Mouse (Mus musculus) small intestine, adult 2 months (tissue): ENCODE measurements around the gene Csf2. TPM values are rescaled to one million over a fixed set of nuclear protein-coding genes. Genes with fewer than 3 reads are reported as not detected.
A peak's percentile ranks its signal among the peaks of the same experiment; 100 is the strongest.

Experiments used
- H3K27ac ChIP-seq: fragments of 200-500 bp; 2 replicates; pipeline ENCODE4 v1.5.1; 2012; ENCODE audit warnings: low read depth, low read length, control low read depth, inconsistent platforms; ENCODE audit not compliant: insufficient read depth
- H3K27me3 ChIP-seq: fragments of 200-500 bp; 2 replicates; pipeline ENCODE4 v1.6.1; 2012; ENCODE audit warnings: mild to moderate bottlenecking, moderate library complexity, low read length, inconsistent platforms; ENCODE audit not compliant: control insufficient read depth, insufficient read depth
- H3K36me3 ChIP-seq: fragments of 200-500 bp; 2 replicates; pipeline ENCODE4 v1.6.1; 2012; ENCODE audit warnings: mild to moderate bottlenecking, low read length, control low read depth, inconsistent platforms; ENCODE audit not compliant: control insufficient read depth, insufficient read depth
- H3K4me1 ChIP-seq: fragments of 200-500 bp; 2 replicates; pipeline ENCODE4 v1.6.1; 2012; ENCODE audit warnings: low read length, inconsistent platforms, mixed read lengths; ENCODE audit not compliant: control insufficient read depth, insufficient read depth, insufficient read length
- H3K4me3 ChIP-seq: fragments of 200-500 bp; 2 replicates; pipeline ENCODE4 v1.5.1; 2012; ENCODE audit warnings: low read depth, mild to moderate bottlenecking, control low read depth, inconsistent platforms, low read length, moderate library complexity
- CTCF ChIP-seq: fragments of 200-500 bp; IDR thresholded peaks from 2 replicates; pipeline ENCODE4 v1.5.1; 2012; ENCODE audit warnings: low read depth, mild to moderate bottlenecking, control low read depth, inconsistent platforms, low read length, moderate library complexity, mixed read lengths; ENCODE audit not compliant: insufficient replicate concordance, insufficient read length; ENCODE audit errors: extremely low read depth
- POLR2A ChIP-seq: fragments of 200-500 bp; IDR thresholded peaks from 2 replicates; pipeline ENCODE4 v1.6.1; 2012; ENCODE audit warnings: low read depth, mild to moderate bottlenecking, control low read depth, inconsistent platforms, low read length, moderate library complexity
- WGBS: fragments of 180-500 bp; shearing (Covaris S2); methylation state at CpG from one replicate; pipeline ENCODE4 v1.1.7; 2018; 5-methylcytosine and 5-hydroxymethylcytosine counted together
- polyA plus RNA-seq: library from polyadenylated mRNA; depleted of rRNA; stranded (reverse); fragments of >200 nt; gene quantifications from 2 replicates; pipeline ENCODE4 v1.2.3, GENCODE M21; 2012

Csf2 gene
- polyA plus RNA-seq, 1 experiment = 0.22 TPM

- H3K27ac ChIP-seq = no peak overlapping the region
- H3K4me3 ChIP-seq = no peak overlapping the region
- no peaks in the 10 kb centered on the region for H3K4me1 ChIP-seq
- WGBS = 74% methylated on average over 3 of the region's 3 CpGs
- no peaks in the 10 kb centered on the region for H3K27me3 ChIP-seq
- TF ChIP-seq CTCF (peak; percentile 60; the same call in 1 of the 2 replicates), POLR2A (no peak)
- no peaks in the 10 kb centered on the region for H3K36me3 ChIP-seq
Measured at GRCm38 (mm10) chr11:54256624-54257376, 7.3 kb upstream of the Csf2 start.

GRCm38 (mm10) chr11:54254114-54254513, 4.6 kb upstream of the Csf2 start:
- TF ChIP-seq POLR2A (no peak), CTCF (peak; percentile 42; the same call in 1 of the 2 replicates)
- H3K4me1 ChIP-seq = peaks cover 7% of the 10 kb centered on the region; the same call in 1 of the 2 replicates
- WGBS = 33% methylated on average over 4 of the region's 4 CpGs
- H3K27ac ChIP-seq = no peak overlapping the region
- H3K27me3 ChIP-seq = no peaks in the 10 kb centered on the region
- no peak overlapping the region for H3K4me3 ChIP-seq
- H3K36me3 ChIP-seq = no peaks in the 10 kb centered on the region

- no peaks in the 10 kb centered on the region for H3K27me3 ChIP-seq
- WGBS = 92% methylated on average over 11 of the region's 11 CpGs
- no peaks in the 10 kb centered on the region for H3K36me3 ChIP-seq
- no peak overlapping the region for H3K27ac ChIP-seq
- H3K4me1 ChIP-seq = peaks cover 13% of the 10 kb centered on the region; the same call in 1 of the 2 replicates
- no peak for TF ChIP-seq POLR2A
- TF ChIP-seq CTCF = no peak
- no peak overlapping the region for H3K4me3 ChIP-seq
Measured at GRCm38 (mm10) chr11:54250575-54250974, 1.1 kb upstream of the Csf2 start.

- TF ChIP-seq CTCF (no peak), POLR2A (no peak)
- Histone ChIP-seq H3K4me3 (no peak overlapping the region), H3K4me1 (peaks cover 13% of the 10 kb centered on the region; the same call in 1 of the 2 replicates), H3K27ac (peak overlapping the region; percentile 78; the same call in 1 of the 2 replicates), H3K36me3 (no peaks in the 10 kb centered on the region), H3K27me3 (no peaks in the 10 kb centered on the region)
- 60% methylated on average over 3 of the region's 3 CpGs for WGBS
Measured at GRCm38 (mm10) chr11:54249748-54250147, 281 bp upstream of the Csf2 start.

GRCm38 (mm10) chr11:54247251-54247950, 2.1 kb downstream of the Csf2 start:
- TF ChIP-seq POLR2A (no peak), CTCF (no peak)
- 0 out of 2 replicates have a peak overlapping the region, but pooled peaks have one; percentile 69 for H3K27ac ChIP-seq
- no peaks in the 10 kb centered on the region for H3K27me3 ChIP-seq
- 85% methylated on average over 10 of the region's 10 CpGs for WGBS
- H3K36me3 ChIP-seq = no peaks in the 10 kb centered on the region
- H3K4me3 ChIP-seq = no peak overlapping the region
- H3K4me1 ChIP-seq = peaks cover 21% of the 10 kb centered on the region; the same call in 1 of the 2 replicates

GRCm38 (mm10) chr11:54244465-54244864, 5.0 kb downstream of the Csf2 start:
- Histone ChIP-seq H3K27me3 (no peaks in the 10 kb centered on the region), H3K27ac (no peak overlapping the region), H3K36me3 (no peaks in the 10 kb centered on the region), H3K4me1 (peaks cover 21% of the 10 kb centered on the region; the same call in 1 of the 2 replicates), H3K4me3 (no peak overlapping the region)
- WGBS = 84% methylated on average over 6 of the region's 6 CpGs
- TF ChIP-seq POLR2A (no peak), CTCF (no peak)

GRCm38 (mm10) chr11:54242494-54242893, 7.0 kb downstream of the Csf2 start:
- peaks cover 13% of the 10 kb centered on the region; the same call in 1 of the 2 replicates for H3K4me1 ChIP-seq
- WGBS = 41% methylated on average over 3 of the region's 3 CpGs
- H3K4me3 ChIP-seq = no peak overlapping the region
- H3K27me3 ChIP-seq = no peaks in the 10 kb centered on the region
- H3K36me3 ChIP-seq = no peaks in the 10 kb centered on the region
- TF ChIP-seq POLR2A (no peak), CTCF (no peak)
- H3K27ac ChIP-seq = peak overlapping the region; percentile 76
